Mouse (Mus musculus): ENCODE results near the gene Nr1d2. TPM values are rescaled to one million over a fixed set of nuclear protein-coding genes. Genes with fewer than 3 reads are reported as not detected.
"Not testable (repeated sequence)": the region's sequence is repeated elsewhere in the genome, so short reads cannot be mapped to it uniquely, and the experiment has no call there.

Nr1d2 gene
- polyA plus RNA-seq (2016; fragmentation: Nextera tagmentation; extraction: Ambion mirVana), result 4.0 and 5.0 TPM in 2 replicates

- H3K4me1 ChIP-seq, result peaks cover 6% of the 10 kb centered on the region; the same call in 1 of the 2 replicates
- H3K27ac ChIP-seq, result peak within 1 kb of the TSS; percentile 90
- no peaks in the 10 kb centered on the region for H3K9me3 ChIP-seq (replicated peaks)
- H3K4me3 ChIP-seq, result peak within 1 kb of the TSS; percentile 81
- H3K36me3 ChIP-seq, result no peaks in the 10 kb centered on the region
- peak; percentile 96 for DNase-seq (ENCODE audit: low spot score)
- no peaks in the 10 kb centered on the region for H3K27me3 ChIP-seq (ENCODE audit: low read depth, poor library complexity, severe bottlenecking)
- WGBS, result under 1% methylated on average over 62 of the region's 66 CpGs
These were observed at the start of gene Nr1d2 for GRCm38 (mm10) chr14:18238750-18239731. Nr1d2 (minus strand) TSS chr14:18239127.

GRCm38 (mm10) chr14:18287391-18287790 is 48.5 kb upstream of the Nr1d2 start:
- no peaks in the 10 kb centered on the region for H3K27me3 ChIP-seq (ENCODE audit: low read depth, poor library complexity, severe bottlenecking)
- peaks cover 22% of the 10 kb centered on the region for H3K36me3 ChIP-seq
- no peaks in the 10 kb centered on the region for H3K4me1 ChIP-seq
- H3K27ac ChIP-seq, result no peak overlapping the region
- WGBS, result 92% methylated on average over 2 of the region's 2 CpGs
- no peak for DNase-seq (ENCODE audit: low spot score)
- H3K4me3 ChIP-seq, result no peak overlapping the region
- H3K9me3 ChIP-seq (replicated peaks), result no peaks in the 10 kb centered on the region

GRCm38 (mm10) chr14:18286441-18286840 is 47.5 kb upstream of the Nr1d2 start:
- H3K27ac ChIP-seq, result no peak overlapping the region
- no peak overlapping the region for H3K4me3 ChIP-seq
- H3K9me3 ChIP-seq (replicated peaks), result no peaks in the 10 kb centered on the region
- H3K4me1 ChIP-seq, result no peaks in the 10 kb centered on the region
- WGBS, result 92% methylated on average over 2 of the region's 2 CpGs
- no peaks in the 10 kb centered on the region for H3K27me3 ChIP-seq (ENCODE audit: low read depth, poor library complexity, severe bottlenecking)
- DNase-seq (ENCODE audit: low spot score), result no peak
- H3K36me3 ChIP-seq, result peaks cover 32% of the 10 kb centered on the region

GRCm38 (mm10) chr14:18285476-18285875 is 46.5 kb upstream of the Nr1d2 start:
- 92% methylated on average over 3 of the region's 3 CpGs for WGBS
- peaks cover 38% of the 10 kb centered on the region for H3K36me3 ChIP-seq
- no peak for DNase-seq (ENCODE audit: low spot score)
- H3K27me3 ChIP-seq (ENCODE audit: low read depth, poor library complexity, severe bottlenecking), result no peaks in the 10 kb centered on the region
- H3K9me3 ChIP-seq (replicated peaks), result no peaks in the 10 kb centered on the region
- no peak overlapping the region for H3K4me3 ChIP-seq
- no peaks in the 10 kb centered on the region for H3K4me1 ChIP-seq
- H3K27ac ChIP-seq, result no peak overlapping the region

- Histone ChIP-seq H3K36me3 (peaks cover 47% of the 10 kb centered on the region), H3K9me3 (replicated peaks) (no peaks in the 10 kb centered on the region), H3K4me1 (no peaks in the 10 kb centered on the region), H3K27ac (no peak overlapping the region), H3K27me3 (ENCODE audit: low read depth, poor library complexity, severe bottlenecking) (no peaks in the 10 kb centered on the region), H3K4me3 (no peak overlapping the region)
- WGBS, result 92% methylated on average over 2 of the region's 2 CpGs
- no peak for DNase-seq (ENCODE audit: low spot score)
These were observed 45.7 kb upstream of the Nr1d2 start for GRCm38 (mm10) chr14:18284581-18284980.

- Histone ChIP-seq H3K27me3 (ENCODE audit: low read depth, poor library complexity, severe bottlenecking) (no peaks in the 10 kb centered on the region), H3K4me3 (no peak overlapping the region), H3K36me3 (peaks cover 76% of the 10 kb centered on the region), H3K9me3 (replicated peaks) (no peaks in the 10 kb centered on the region), H3K27ac (no peak overlapping the region), H3K4me1 (no peaks in the 10 kb centered on the region)
- DNase-seq (ENCODE audit: low spot score), result no peak
- 93% methylated on average over 5 of the region's 5 CpGs for WGBS
These were observed 41.4 kb upstream of the Nr1d2 start for GRCm38 (mm10) chr14:18280375-18280774.

GRCm38 (mm10) chr14:18274526-18274925 is 35.6 kb upstream of the Nr1d2 start:
- no peak for DNase-seq (ENCODE audit: low spot score)
- Histone ChIP-seq H3K36me3 (peaks cover 32% of the 10 kb centered on the region), H3K27ac (no peak overlapping the region), H3K4me1 (peaks cover 6% of the 10 kb centered on the region), H3K4me3 (no peak overlapping the region), H3K9me3 (replicated peaks) (no peaks in the 10 kb centered on the region), H3K27me3 (ENCODE audit: low read depth, poor library complexity, severe bottlenecking) (no peaks in the 10 kb centered on the region)
- 88% methylated on average over 1 of the region's 1 CpGs for WGBS

GRCm38 (mm10) chr14:18271666-18272065 is 32.7 kb upstream of the Nr1d2 start:
- Histone ChIP-seq H3K4me1 (peaks cover 6% of the 10 kb centered on the region), H3K27ac (peak overlapping the region; percentile 98; the same call in 1 of the 2 replicates), H3K4me3 (peak overlapping the region; percentile 89), H3K27me3 (ENCODE audit: low read depth, poor library complexity, severe bottlenecking) (no peaks in the 10 kb centered on the region), H3K36me3 (peaks cover 31% of the 10 kb centered on the region), H3K9me3 (replicated peaks) (no peaks in the 10 kb centered on the region)
- no peak for DNase-seq (ENCODE audit: low spot score)
- 9% methylated on average over 7 of the region's 7 CpGs for WGBS

GRCm38 (mm10) chr14:18270529-18271441 is 31.9 kb upstream of the Nr1d2 start, which contains the start of the genes Nkiras1 and Rpl15:
Nkiras1 (plus strand) TSS chr14:18271136.
Rpl15 (minus strand) TSS chr14:18271391.
- peak; percentile 98 for DNase-seq (ENCODE audit: low spot score)
- under 1% methylated on average over 78 of the region's 78 CpGs for WGBS
- Histone ChIP-seq H3K27me3 (ENCODE audit: low read depth, poor library complexity, severe bottlenecking) (no peaks in the 10 kb centered on the region), H3K36me3 (peaks cover 35% of the 10 kb centered on the region), H3K4me1 (peaks cover 6% of the 10 kb centered on the region), H3K4me3 (peak within 1 kb of the TSS; percentile 89), H3K9me3 (replicated peaks) (no peaks in the 10 kb centered on the region), H3K27ac (peak within 1 kb of the TSS; percentile 98)

GRCm38 (mm10) chr14:18269947-18270528 is 31.1 kb upstream of the Nr1d2 start:
- Histone ChIP-seq H3K36me3 (peaks cover 37% of the 10 kb centered on the region), H3K27ac (peak overlapping the region; percentile 98), H3K4me3 (peak overlapping the region; percentile 89)
- not testable (repeated sequence) for DNase-seq (ENCODE audit: low spot score); H3K27me3 ChIP-seq (ENCODE audit: low read depth, poor library complexity, severe bottlenecking); H3K9me3 ChIP-seq (replicated peaks); H3K4me1 ChIP-seq
- 2% methylated on average over 24 of the region's 24 CpGs for WGBS

- 83% methylated on average over 4 of the region's 4 CpGs for WGBS
- Histone ChIP-seq H3K27me3 (ENCODE audit: low read depth, poor library complexity, severe bottlenecking) (no peaks in the 10 kb centered on the region), H3K4me3 (no peak overlapping the region), H3K27ac (no peak overlapping the region), H3K4me1 (no peaks in the 10 kb centered on the region), H3K36me3 (peaks cover 44% of the 10 kb centered on the region), H3K9me3 (replicated peaks) (no peaks in the 10 kb centered on the region)
- DNase-seq (ENCODE audit: low spot score), result no peak
These were observed 24.5 kb upstream of the Nr1d2 start for GRCm38 (mm10) chr14:18263427-18263826.

- H3K27me3 ChIP-seq (ENCODE audit: low read depth, poor library complexity, severe bottlenecking), result no peaks in the 10 kb centered on the region
- no peaks in the 10 kb centered on the region for H3K9me3 ChIP-seq (replicated peaks)
- WGBS, result 89% methylated on average over 3 of the region's 3 CpGs
- H3K27ac ChIP-seq, result no peak overlapping the region
- DNase-seq (ENCODE audit: low spot score), result no peak
- H3K36me3 ChIP-seq, result peaks cover 22% of the 10 kb centered on the region; the same call in 1 of the 2 replicates
- H3K4me3 ChIP-seq, result no peak overlapping the region
- H3K4me1 ChIP-seq, result no peaks in the 10 kb centered on the region
These were observed 22.3 kb upstream of the Nr1d2 start for GRCm38 (mm10) chr14:18261203-18261602.
